Mouse (Mus musculus) bone marrow, adult 2 months (tissue): Measurements from ENCODE around the gene Mrpl52. TPM values are rescaled to one million over a fixed set of nuclear protein-coding genes. Genes with fewer than 3 reads are reported as not detected.

Experiments
- H3K27ac ChIP-seq: fragments of 200-500 bp; 2 replicates; pipeline ENCODE4 v1.5.1; 2012; ENCODE audit warnings: low read depth, mild to moderate bottlenecking, control low read depth, inconsistent platforms, low read length; ENCODE audit not compliant: control insufficient read depth, poor library complexity, insufficient read depth
- H3K4me1 ChIP-seq: fragments of 200-500 bp; 2 replicates; pipeline ENCODE4 v1.6.1; 2011; ENCODE audit warnings: low read length; ENCODE audit not compliant: control insufficient read depth, insufficient read depth
- H3K4me3 ChIP-seq: fragments of 200-500 bp; replicated peaks from 2 replicates; pipeline ENCODE3; 2011; ENCODE audit warnings: mild to moderate bottlenecking, low read depth, low read length, control low read depth; ENCODE audit not compliant: control insufficient read depth
- CTCF ChIP-seq: fragments of 200-500 bp; IDR thresholded peaks from 2 replicates; pipeline ENCODE4 v1.5.1; 2011; ENCODE audit warnings: low read length, control low read depth; ENCODE audit not compliant: control insufficient read depth, insufficient read depth
- POLR2A ChIP-seq: fragments of 200-500 bp; IDR thresholded peaks from 2 replicates; pipeline ENCODE4 v1.6.1; 2011; ENCODE audit warnings: low read depth, mild to moderate bottlenecking, control low read depth, low read length, borderline replicate concordance; ENCODE audit not compliant: control insufficient read depth
- WGBS: fragments of 180-500 bp; shearing (Covaris S2); methylation state at CpG from one replicate; pipeline ENCODE4 v1.1.7; 2018; 5-methylcytosine and 5-hydroxymethylcytosine counted together
- polyA plus RNA-seq: library from polyadenylated mRNA; stranded (reverse); fragments of >200 nt; gene quantifications from 2 replicates; pipeline ENCODE4 v1.2.4, GENCODE M21; 2011; ENCODE audit warnings: low replicate concordance; ENCODE audit not compliant: missing spikeins, insufficient read depth, insufficient read length

The Mrpl52 gene
- polyA plus RNA-seq, result 81.1 and 169 TPM in 2 replicates

DNA sequence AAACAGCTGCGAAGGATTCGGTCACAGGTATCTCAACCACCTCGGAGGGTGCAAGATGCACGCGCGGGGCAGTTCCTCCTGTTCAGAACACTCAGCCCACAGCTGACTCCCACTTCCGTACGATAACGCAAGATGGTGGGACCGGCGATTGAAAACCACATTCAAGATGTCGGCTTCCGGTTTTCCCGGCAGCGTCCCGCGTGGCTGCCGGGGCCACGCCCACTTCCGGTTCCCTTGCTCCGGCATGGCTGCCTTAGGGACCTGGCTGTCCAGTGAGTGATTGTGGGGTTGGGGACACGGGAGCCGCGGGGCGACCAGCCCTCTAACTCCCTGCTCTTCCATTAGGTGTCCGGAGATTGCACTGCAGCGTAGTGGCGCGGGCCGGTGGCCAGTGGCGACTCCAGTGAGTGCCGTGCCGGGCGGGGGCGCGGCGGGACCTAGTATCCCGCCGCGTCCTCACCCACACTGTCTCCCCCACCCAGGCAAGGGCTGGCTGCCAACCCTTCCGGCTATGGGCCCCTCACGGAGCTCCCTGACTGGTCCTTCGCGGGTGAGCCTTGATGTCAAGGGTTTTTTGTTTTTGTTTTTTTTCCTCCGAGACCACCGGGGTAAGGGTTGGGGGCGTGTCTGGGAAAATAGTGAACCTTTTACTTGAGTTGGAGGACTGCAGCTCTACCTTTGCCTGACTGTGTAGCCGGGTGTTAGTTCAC is at the start of gene Mrpl52:
Gene Mrpl52, plus strand, starts transcription at position 221 of the 710 bp plus-strand sequence.
- Histone ChIP-seq H3K27ac (peak within 1 kb of the TSS; percentile 82), H3K4me1 (peaks cover 1% of the 10 kb centered on the region; the same call in 1 of the 2 replicates), H3K4me3 (peak within 1 kb of the TSS; percentile 92)
- TF ChIP-seq CTCF, result no peak
- TF ChIP-seq POLR2A, result peak; percentile 57; the same call in 1 of the 2 replicates
- under 1% methylated on average over 47 of the region's 48 CpGs for WGBS

DNA sequence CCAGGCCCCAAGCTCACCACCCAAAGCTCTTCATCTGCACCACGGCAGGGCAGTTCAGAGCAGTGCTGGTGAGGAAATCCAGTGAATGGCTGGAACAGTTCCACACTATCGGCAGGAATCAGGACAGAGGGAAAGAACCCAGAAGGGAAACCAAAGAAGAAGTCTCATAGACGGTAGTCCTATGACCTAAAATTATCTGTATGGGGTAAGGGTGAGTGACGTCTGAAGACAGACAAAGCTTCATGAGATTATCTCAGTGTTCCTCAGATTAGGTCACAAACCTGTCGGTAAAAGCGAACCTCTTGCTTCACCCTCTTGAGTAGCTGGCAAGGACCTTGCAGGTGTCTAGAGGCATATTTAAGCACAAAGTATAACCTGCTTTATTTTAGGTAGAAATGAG is 49.5 kb upstream of the Mrpl52 start:
- H3K27ac ChIP-seq, result no peak overlapping the region
- no peak overlapping the region for H3K4me3 ChIP-seq
- TF ChIP-seq CTCF, result no peak
- no peak for TF ChIP-seq POLR2A
- WGBS, result 74% methylated on average over 6 of the region's 6 CpGs
- H3K4me1 ChIP-seq, result no peaks in the 10 kb centered on the region

DNA sequence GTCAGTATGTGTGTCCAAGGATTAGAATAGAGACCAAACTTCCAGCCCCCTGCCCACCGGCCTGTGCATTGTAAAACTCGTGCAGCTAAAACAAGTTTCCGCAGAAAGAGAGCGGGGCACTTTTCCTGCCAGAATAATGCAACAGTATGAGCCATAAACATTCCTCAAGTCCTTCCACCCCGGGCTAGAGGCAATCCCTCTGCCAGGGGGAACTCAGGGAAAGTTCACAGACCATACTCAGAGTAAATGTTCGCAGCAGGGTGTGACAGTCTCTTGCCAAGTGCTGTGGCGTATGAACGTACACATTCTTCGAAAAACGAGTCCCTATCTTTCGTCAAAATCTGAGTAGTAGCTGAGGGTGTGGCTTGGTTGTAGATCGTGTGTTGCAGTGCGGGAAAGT is 47.1 kb upstream of the Mrpl52 start:
- WGBS, result 70% methylated on average over 13 of the region's 13 CpGs
- Histone ChIP-seq H3K4me3 (no peak overlapping the region), H3K27ac (no peak overlapping the region), H3K4me1 (peaks cover 5% of the 10 kb centered on the region)
- TF ChIP-seq POLR2A (no peak), CTCF (no peak)

DNA sequence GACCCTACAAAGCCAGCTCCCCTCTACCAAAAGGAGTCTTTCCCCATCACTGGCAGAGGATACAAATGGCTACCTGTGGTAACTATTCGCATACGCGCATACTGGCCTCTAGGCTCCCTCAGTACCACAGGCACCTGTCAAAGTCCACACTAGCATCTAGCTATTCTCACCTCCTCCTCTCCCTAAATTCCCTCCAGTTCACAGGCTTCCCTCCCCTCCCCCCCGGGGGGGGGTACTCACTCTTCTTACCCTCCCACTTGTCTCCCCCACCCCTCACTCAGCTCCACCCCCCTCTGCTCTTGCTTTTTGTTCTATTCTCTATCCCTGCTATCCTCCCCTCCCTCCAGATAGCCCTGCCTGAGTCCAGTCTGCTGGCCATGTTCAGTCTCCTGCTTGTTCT is 46.1 kb upstream of the Mrpl52 start:
- WGBS, result 89% methylated on average over 4 of the region's 4 CpGs
- Histone ChIP-seq H3K4me1 (peaks cover 6% of the 10 kb centered on the region), H3K4me3 (no peak overlapping the region), H3K27ac (no peak overlapping the region)
- no peak for TF ChIP-seq POLR2A
- no peak for TF ChIP-seq CTCF

DNA sequence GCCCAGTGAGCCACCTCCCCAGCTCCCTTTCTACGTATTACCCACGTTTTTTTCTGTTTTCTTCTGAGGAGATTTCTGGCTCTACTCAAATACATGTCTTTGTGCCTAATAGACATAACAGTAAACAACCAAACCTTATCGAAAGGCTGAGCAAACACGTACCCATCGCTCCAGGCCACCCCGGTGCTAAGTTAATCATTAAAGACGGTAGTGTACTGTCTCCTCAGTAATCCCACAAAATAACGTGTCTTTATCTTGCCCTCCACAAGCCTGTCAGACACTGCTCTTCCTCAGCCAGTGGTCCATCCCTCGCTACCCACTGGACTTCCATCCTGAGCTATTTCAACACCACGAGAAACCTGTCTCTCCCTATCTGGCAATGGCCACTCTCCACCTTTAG is 44.9 kb upstream of the Mrpl52 start:
- Histone ChIP-seq H3K4me1 (peaks cover 6% of the 10 kb centered on the region), H3K4me3 (no peak overlapping the region), H3K27ac (no peak overlapping the region)
- TF ChIP-seq CTCF (no peak), POLR2A (no peak)
- whole genome bisulfite sequencing, result 71% methylated on average over 10 of the region's 10 CpGs

DNA sequence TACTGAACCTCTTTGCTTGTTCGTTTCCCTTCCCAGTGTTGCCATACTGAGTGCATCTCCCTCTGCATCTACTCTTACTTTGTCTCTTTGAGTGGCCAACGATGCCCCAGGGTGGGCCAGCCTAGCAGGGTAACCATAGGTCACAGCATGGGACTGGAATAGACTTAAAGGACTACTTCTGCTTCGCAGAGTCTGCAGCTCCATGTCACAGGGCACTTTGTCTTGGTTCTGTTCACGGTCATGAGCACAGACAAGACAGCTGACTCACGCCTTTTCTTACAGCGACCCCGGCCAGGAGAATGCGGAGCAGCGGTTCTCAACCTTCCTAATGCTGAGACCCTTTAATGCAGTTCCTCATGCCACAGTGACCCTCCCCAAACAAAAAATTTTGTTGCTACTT is 44.1 kb upstream of the Mrpl52 start:
- TF ChIP-seq CTCF (no peak), POLR2A (no peak)
- Histone ChIP-seq H3K27ac (no peak overlapping the region), H3K4me1 (peaks cover 6% of the 10 kb centered on the region), H3K4me3 (no peak overlapping the region)
- 66% methylated on average over 9 of the region's 9 CpGs for WGBS

DNA sequence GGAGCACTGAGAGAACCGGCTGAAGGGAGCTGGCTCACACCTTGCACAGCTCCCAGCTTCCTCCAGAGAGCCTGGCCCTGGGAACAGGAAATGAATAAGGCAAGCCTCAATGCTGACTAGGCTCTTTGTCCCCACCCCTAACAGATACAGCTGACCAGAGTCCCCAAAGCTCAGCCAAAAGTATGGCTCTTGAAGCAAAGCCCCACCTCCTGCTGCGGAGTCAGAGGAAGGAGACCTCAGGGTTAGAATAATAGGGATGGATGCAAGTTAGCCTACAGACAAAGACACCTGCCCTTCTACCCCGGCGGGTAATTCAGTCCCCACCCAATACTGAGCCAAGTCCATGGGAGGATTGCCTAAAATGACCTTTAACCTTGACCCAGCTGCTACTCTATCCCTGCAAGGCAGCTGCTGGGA is 43.3 kb upstream of the Mrpl52 start:
- no peak overlapping the region for H3K4me3 ChIP-seq
- WGBS, result 33% methylated on average over 4 of the region's 4 CpGs
- TF ChIP-seq POLR2A (no peak), CTCF (no peak)
- H3K4me1 ChIP-seq, result peaks cover 6% of the 10 kb centered on the region
- H3K27ac ChIP-seq, result no peak overlapping the region

DNA sequence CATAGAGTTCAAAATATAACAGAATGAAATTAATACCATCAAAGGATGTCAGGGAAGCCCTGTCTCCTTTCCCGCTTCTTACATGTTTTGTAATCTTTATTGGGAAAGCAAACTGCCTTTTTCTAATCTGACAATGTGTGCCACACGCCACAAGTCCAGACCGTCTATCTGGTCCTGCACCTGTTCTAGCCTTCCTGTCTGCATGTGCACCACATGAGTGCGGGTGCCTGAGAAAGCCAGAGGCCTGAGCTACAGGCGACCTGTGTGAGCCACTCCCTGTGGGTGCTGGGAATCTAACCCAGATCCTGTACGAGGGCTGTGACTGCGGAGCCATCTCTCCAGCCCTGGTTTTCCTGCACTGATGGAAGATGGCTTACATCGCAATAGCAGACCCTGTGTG is 42.3 kb upstream of the Mrpl52 start:
- TF ChIP-seq POLR2A (no peak), CTCF (no peak)
- WGBS, result 49% methylated on average over 8 of the region's 8 CpGs
- H3K4me3 ChIP-seq, result no peak overlapping the region
- peaks cover 6% of the 10 kb centered on the region for H3K4me1 ChIP-seq
- no peak overlapping the region for H3K27ac ChIP-seq

DNA sequence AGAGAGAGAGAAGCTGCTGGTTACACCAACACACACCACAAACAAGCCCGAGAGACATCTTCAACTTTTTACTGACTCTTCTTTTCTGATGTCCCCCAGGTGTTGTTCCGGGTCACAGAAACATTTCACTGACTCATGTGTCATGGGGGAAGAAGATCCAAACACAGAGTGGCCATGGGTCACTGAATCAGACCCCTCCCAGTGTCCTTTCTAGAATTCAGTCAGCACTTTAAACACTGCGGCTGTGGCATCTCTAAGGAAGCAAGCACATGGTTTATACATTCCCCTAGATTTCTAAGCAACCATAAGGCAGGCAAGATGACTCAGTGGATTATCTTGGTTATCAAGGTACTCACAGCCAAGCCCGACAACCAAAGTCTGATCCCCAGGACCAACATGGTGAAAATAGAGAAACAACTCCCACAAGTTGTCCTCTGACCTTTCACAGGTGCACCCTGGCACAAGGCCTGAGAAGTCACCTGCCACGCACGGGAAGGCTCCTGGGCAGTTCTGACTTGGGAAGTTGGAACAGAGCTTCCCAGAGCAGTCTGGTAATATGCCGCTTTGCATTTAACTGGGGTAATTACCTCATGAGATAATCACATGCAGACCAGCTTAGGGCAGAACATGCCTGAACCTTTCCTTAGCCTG is 40.6 kb upstream of the Mrpl52 start:
- WGBS, result 80% methylated on average over 7 of the region's 7 CpGs
- TF ChIP-seq POLR2A, result no peak
- TF ChIP-seq CTCF, result no peak
- Histone ChIP-seq H3K4me1 (peaks cover 6% of the 10 kb centered on the region), H3K27ac (no peak overlapping the region), H3K4me3 (no peak overlapping the region)
